Mouse (Mus musculus): ENCODE results near the gene Hoxa10.

The Hoxa10 gene

GRCm38 (mm10) chr6:52182793-52183192, 57.9 kb downstream of the Hoxa10 start:
- DNase-seq (ENCODE audit: low spot score in 2 of 2) = no peak

GRCm38 (mm10) chr6:52182030-52182429, 58.6 kb downstream of the Hoxa10 start:
- no peak for DNase-seq (ENCODE audit: low spot score in 2 of 2)

Data from right cerebral cortex, adult 2 months (tissue).